Mouse (Mus musculus): ENCODE data around the gene Hesx1. TPM values are rescaled to one million over a fixed set of nuclear protein-coding genes. Genes with fewer than 3 reads are reported as not detected.
"Not testable (repeated sequence)": the region's sequence is repeated elsewhere in the genome, so short reads cannot be mapped to it uniquely, and the experiment has no call there.

The Hesx1 gene
- total RNA-seq (2022) = under 1 TPM in 2 of 4 experiments, not detected in 2; 0.35 to 0.49 TPM

DNA sequence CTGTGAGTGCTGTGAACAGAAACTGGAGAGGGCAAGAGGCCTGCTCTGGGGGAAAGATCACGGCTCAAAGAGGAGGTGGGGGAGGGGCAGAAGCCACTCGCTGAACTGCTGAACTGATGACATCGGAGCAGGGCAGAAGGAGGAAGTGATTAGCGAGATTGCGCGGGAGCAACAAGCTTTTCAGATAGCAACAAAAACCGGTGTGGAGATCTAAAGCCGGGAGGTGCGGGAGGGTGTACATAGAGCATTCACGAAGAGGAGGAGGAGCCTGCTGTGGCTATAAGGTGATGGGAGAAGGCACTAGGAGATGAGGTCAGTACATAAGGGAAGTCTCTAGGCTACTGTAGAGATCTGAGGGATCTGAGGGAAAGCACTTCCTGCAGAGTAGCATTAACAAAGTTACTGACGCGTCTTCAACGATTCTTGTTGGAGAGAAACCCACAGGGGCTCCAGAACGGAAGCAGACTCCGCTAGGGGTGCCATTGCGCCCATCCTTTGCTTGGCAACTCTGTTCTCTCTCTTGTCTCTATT is at the start of gene Hesx1:
Gene Hesx1 (plus strand): TSS at position 206 of the 531 bp plus-strand sequence.
- no peak for DNase-seq

DNA sequence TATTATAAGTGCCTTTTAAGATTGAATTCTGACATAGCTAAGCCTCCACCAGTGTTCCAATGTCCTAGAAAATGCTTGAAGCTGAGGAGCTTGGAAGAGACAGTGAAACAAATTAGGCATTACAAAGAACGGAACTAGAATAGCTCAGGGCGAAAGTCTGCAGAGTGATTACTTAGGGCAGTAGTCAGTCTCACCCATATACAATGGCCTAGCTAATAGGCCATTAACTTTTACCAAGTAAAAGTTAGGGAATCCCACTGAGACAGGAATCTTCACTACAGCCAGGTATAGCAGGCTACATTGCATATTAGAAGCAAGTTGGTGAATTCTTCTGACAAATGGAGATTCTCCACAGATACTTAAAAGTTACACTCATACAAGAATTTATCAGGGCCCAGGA is 38.1 kb upstream of the Hesx1 start:
- not testable (repeated sequence) for DNase-seq

DNA sequence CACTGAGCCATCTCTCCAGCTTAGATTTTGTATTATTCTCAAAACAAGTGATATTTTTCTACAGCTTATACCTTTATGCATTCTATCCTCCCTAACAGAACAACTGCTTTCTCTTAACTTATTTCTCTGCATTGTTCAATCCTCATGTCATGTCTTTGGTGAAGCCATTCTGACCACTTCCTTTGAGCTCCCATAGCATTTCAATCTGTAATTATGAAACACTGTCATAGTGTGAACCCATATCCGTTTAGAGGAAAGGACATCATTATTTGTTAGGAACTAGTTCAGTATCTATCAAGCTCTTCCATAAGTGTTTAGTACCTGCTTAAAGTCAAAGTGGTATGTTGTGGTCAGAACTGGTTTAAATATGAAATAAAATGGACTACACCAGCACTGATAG is 33.7 kb upstream of the Hesx1 start:
- DNase-seq = no peak

DNA sequence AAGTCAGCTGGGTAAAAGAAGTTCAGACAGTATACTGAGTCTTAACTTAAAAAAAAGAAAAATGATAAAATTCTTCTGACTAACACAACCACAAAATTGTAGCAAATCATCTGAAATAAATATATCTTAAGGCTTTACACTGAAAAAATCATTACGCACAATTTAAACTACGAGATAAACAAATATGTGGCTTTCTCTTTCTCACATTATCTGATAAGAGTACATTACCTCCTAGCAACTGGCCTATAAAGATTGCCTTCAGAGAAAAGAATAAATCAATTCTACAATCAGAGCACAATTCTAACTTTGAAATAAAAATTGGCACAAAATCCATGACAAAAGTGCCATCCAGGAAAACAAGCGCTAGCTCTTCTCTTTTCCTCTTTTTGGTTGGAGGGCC is 25.1 kb upstream of the Hesx1 start:
- DNase-seq = no peak

DNA sequence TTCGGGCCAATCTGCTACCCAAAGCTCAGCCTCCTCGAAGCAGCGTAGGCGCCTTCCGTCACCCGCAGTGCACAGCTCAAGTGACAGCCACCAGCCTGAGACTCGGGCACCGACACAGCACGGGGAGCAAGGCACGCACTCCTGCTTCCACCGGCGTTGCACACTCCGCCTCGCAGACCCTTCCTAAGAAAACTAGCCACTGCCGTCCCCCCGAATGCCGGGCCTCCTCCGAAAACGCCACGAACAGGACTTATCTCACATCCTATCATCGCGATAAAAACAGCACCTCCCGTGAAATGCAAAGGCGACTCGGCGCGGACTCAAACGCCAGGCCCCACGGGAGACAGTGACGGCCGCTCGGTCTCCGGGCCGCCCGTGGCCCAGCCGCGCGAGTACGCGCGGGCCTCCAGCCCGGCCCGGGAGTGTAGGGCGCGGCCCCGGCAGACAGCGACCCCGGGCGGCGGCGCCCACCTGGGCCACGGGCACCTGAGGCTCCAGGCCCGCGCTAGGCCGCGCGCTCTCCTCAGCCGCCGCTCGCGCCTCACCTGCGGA is 24.3 kb upstream of the Hesx1 start:
- peak; percentile 51 for DNase-seq

DNA sequence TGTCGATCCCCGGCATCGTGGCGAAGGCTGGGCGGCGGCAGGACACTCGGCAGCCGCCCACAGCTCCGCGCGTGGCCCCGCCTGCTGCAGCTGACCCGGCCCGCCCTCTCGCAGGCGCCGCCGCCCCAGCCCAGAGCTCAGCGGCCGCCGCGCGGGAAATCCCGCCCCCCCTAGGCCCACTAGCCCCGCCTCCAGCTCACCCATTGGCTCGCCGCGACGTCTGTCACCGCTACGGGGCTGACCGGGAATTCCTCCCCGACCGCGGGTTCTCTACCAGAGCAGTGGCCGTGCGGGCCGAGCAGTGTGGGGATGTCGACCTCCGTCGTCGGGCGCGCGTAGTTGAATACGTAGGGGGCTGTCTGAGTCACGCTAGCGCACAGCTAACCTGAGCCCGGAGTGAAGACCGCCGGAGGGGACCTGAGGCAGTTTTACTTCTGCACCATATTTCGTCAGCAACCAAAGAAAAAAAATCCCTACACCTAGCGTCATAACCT is 23.7 kb upstream of the Hesx1 start:
- DNase-seq = peak; percentile 91

DNA sequence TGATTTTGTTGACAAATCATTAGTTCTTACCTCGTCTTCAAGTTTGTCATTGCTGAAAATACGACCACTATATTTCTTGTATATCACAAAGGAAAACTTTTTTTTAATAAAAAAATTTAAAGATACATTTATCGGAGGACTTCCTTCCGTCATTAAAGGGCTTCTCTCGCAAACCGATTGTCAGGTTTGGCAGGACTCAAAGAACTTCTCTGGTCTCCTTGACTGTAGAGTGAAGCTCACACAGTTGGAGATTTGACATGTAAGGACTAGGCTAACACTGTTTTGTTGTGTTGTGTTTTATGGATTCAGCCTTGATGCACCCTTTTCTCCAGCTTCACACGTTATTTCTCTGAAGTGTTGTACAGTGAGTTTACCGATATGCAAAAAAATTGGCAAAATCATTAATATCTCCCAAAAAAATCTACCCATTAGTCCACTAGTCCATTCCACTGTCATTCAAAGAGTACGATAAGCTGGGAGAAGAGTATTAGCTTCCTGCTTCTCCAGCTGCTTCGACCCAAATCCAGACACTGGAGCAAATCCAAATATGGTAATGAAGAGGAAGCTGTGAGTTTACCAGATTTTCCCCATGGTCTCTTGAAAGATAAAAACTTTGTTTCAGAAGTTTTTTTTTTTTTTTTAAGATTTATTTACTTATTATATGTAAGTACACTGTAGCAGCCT is 23.0 kb upstream of the Hesx1 start, which contains the start of gene Appl1:
Gene Appl1 (minus strand): TSS at position 127 of the 684 bp plus-strand sequence.
- no peak for DNase-seq

DNA sequence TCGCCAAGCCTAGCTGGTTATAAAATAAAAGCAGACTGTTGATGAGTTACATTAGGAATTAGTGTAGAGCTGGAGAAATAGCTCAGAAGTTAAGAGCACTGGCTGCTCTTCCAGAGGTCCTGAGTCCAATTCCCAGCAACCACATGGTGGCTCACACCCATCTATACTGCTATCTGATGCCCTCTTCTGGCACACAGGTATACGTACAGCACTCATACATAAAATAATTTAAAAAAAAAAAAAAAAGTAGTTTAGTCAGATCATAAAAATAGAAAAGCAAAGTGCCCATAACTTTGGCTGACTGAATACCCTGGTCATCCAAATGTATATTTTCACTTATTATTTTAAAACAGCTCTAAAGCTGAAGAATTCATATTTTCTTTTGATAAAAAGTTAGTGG is 21.1 kb upstream of the Hesx1 start:
- DNase-seq = no peak

DNA sequence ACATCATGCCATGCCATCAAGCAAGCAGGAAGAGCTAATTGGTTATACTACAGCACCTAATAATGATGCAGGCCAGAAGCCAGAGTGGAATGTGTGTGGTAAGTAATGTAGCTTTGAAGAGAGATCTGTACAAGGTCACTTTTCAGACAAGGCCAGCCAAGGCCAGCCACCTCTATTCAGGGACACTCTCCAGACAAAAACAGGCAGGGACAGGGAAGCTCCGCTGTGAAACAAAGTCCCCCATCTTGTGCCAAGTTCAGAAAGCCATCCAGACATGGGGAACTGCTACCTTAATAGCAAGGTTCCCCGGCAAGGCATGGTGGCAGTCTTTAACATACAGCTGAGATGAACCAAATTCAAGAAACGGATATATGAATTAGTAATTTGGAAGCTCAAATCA is 18.7 kb upstream of the Hesx1 start:
- DNase-seq = peak; percentile 70

DNA sequence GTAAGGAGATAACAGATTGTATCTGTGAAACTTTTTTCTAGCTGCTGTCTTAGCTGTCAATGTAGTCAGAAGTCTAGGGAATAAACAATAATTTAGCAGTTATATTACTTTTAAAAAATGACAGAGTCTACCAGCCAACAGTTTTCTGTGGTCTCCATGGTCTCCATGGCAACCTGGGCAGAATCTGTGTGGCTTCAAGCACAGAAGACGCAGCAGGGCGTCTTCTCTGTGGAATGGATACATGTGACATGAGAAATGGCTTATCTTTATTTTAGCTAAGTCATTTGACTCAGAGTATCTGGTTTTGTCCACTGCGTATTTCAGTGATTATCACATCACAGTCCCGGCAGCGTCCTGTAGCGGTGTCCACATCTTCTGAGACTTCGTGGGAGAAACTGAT is 18.0 kb upstream of the Hesx1 start:
- no peak for DNase-seq

DNA sequence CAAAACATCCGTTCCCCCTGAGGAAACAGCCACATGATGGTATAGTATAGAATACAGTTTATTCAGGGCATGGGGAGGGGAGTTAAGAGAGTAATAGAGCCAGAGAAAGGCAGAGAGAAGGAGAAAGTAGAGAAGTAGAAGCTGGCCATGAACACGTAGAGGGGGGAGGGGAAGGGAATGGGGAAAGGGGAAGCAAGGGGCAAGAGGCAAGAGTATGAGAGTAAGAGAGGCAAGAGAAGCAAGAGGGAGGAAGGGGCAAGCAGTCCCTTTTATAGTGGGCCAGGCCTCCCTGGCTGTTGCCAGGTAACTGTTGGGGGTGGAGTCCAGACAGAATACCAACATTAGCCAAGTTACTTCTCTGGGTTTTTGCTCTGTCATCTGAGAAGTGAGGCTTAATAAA is 16.7 kb upstream of the Hesx1 start:
- DNase-seq = no peak

DNA sequence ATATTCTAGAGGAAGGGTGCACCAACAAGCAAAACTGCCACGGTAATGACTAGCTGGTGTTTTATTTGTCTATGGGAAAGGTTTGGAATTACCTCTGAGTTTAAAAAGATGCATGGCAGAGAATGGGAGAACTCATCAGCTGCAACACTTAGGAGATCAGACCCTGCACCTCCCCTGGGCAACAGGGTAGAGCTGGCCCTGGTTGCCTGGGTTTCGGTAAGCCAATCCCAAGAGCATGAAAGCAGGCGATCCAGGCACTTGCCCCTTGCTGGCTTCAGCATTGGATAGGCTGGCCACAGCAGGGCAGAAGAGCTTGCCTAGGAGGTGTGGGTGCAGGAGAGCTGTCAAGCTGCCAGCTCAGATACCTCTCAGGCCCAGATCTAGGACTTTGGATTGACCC is 14.4 kb upstream of the Hesx1 start:
- no peak for DNase-seq

DNA sequence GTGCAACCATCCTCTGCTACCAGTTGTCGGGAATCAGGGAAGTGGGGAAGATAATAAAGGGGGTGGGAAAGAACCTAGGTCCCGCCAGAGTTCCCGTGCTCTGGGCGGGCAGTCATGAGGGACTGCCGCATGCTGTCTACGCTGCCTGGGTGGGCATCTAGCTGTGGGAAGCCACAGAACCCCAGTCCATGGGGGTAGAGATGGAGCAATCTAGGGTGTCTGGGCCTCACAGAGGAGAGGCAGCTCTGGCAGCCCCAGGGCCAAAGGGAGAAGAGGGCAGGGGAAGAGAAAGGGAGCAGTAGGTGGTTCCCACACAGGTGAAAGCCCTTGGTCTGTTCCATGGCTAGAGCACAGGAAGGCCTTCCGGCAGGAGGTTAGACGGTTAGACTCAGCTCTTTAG is 13.2 kb upstream of the Hesx1 start:
- DNase-seq = no peak

DNA sequence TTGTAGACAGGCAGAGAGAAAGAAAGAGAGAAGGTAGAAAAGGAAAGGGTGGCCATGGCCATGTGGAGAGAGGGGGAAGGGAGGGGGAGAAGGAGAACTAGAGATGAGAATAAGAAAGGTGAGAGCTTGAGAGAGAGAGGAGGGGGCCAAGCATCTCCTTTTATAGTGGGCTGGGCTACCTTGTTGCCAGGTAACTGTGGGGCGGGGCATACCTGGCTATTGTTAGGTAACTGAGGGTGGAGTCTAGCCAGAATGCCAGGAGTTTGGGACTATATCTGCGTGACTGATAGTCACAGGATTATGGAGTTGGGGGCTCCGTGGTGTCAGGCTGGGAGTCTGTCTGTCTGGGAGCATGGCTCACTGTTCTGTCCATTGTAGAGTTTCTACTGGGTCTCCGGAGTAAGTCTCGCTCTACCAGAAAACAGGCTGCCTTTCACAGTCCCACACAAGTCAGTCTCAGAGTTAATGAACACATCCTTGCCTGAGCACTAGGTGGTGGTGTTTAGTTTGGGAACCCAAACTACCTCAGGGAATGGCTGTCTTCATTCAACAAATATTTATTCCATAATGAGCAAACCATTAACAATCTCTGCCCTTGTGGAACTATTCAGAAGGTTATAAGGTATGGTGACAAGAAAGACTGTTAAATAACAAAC is 12.6 kb upstream of the Hesx1 start:
- no peak for DNase-seq

DNA sequence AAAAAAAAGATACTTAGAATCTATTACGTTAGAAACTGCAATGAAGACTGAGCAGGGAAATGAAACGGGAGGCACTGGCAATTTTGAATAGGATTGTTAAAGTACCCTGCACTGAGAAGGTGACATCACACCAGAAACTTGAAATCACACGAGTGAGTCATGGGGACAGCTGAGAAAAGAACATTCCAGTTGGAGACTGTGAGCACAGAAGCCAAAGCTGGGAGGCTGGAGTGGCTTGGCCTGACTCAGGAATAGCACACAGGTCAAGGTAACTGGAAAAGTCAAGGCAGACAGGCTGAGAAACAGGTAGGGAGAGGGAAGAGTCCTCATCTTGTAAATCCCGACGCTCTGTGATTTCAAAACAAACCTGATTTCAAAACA is 12.1 kb upstream of the Hesx1 start:
- peak; percentile 55 for DNase-seq

DNA sequence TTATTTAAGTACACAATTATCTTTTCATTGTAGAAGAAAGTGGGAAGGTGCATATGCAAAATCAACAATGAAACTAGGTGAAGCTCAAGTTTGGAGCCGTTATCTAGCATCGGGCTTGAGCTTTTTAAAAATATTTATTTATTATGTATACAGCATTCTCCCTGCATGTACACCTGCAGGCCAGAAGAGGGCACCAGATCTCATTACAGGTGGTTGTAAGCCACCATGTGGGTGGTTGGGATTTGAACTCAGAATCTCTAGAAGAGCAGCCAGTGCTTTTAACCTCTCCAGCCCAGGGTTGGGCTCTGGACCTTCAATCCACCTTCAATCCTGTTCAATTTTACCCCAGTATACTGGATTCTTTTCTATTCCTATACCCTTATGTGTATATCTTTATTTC is 5.5 kb upstream of the Hesx1 start:
- no peak for DNase-seq

DNA sequence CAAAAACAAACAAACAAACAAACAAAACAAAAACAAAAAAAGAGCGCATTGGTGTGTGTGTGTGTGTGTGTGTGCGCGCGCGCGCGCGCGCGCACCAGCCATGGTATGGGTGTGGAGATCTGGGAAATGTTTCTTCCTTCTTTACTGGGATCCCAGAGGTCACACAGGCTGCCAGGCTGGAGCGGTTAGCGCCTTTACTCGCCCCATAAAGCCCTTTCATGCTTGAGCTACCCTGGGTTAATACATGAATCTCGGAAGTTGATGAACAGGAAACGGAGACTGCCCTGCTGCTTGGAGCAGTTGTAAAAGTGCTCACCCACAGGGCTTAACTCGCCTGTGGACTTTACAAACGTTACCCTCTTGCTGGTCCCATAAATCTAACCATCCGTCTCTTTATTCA is 2.6 kb upstream of the Hesx1 start:
- DNase-seq = no peak

DNA sequence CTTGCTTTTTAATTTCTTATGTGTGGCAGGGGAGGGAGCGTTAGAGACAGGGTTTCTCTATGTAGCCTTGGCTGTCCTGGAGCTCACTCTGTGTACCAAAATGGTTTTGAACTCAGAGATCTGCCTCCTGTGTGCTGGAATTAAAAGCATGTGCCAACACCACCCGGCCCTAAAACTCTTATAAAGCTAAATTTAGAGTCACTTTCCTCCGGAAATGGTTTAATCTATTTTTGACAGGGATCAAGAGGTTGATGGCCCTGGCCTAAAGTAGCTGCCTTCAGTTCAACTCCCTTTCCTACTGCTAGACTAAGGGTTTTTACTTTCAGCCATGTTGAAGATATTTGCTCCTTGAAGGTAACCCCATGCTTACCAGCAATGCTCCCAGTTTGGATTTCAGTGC is 789 bp upstream of the Hesx1 start:
- DNase-seq = no peak

DNA sequence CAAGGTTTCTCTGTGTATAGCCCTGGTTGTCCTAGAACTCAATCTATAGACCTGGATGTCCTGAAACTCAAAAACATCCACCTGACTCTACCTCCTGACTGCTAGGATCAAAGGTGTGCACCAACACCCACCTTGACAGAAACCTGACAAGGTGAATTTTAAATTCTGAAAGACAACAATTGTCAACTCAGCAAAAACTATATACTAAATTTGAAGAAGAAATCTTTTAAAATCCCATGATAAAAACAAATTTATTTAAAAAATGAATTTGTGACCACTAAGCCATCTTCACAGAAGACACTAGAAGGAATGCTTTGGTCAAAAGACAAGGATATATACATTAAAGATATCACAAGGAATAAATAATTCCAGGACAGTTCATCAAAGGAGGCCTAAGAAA is 2.0 kb downstream of the Hesx1 start:
- no peak for DNase-seq

DNA sequence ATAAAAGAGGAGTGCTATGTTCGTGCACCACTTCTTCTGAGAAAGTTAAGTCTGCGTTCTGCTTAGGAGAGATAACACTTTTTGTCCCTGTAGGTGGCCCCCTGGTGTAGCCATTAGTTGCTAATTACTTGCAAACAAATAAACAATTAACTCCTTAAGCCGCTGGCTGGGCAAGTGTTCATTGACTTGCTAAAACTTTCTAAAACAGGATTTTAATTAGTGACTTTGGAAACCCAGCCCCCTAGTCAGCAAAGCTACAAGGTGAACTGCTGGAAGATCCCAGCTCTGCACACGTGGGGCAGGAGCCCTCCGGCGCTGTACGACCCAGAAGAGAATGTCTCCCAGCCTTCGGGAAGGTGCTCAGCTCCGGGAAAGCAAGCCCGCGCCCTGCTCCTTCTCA is 6.2 kb downstream of the Hesx1 start:
- DNase-seq = no peak

DNA sequence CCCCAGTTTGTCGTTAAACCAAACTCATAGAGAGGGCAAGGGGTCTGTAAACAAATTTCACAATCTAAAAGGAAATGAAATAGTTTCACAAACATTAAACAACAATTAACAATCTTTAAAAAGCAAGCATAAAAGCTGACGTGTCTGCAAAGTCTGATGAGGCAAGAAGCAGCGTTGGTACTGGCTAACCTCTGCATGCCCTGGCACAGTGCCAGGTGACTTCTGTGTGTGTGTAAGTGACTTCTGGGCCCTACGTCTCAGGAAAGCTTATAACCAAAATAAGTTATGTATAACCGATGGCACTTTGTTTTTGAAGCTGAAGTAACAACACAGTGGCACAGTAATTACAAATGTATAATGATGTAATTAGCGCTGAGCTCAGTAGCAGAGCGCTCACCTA is 10.7 kb downstream of the Hesx1 start:
- no peak for DNase-seq

DNA sequence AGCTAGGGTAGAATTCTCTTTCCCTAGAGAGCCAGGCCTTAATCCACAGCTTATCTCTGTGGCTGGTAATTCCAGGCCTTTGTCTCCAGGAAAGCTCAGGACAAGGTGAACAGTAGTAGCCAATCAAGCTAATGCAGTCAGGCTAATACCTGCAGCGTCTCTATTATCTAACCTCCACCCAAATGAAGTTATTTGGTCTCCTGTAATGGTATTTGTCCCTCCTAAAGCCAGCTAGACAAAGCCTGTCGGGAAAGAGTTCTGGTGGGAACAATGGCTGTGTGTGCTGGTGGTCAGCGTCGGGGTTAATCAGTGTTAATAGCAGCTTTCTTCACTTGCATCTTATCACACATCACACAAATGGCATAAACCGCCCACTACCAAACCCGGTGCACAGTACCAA is 11.7 kb downstream of the Hesx1 start:
- DNase-seq = no peak

DNA sequence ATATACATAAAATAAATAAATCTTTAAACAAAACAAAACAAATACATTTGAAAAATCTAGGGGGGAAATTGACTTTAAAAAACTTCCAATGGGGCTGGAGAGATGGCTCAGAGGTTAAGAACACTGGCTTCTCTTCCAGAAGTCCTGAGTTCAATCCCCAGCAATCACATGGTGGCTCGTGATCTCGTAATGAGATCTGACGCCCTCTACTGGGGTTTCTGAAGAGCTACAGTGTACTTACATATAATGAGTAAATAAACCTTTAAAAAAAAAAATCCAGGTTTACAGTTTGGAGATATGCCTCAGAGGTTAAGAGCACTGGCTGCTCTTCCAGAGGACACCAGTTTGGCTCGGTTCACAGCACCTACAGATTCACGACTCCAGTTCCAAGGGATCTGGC is 17.3 kb downstream of the Hesx1 start:
- DNase-seq = no peak

DNA sequence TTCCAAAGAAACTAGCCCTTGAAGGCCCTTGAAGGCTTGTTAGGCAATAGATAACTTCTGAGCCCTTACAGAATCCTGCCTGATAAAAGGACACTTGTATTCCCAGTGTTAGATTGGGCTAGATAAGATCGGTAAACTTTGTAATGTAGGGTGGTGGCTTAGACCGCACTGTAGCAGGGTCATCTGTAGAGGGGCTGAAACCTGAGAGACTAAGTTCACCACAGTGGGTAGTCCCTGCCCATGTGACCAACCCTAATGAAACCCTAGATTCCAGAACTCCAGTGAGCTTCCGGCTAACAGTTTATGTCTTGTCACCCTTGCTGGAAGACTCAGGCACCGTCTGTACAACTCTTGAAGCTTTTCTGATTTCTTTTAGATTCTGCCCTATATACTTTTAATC is 19.4 kb downstream of the Hesx1 start:
- no peak for DNase-seq
